Mouse (Mus musculus) heart, adult 18-20 months (tissue): ENCODE data around the gene Stk10. TPM values are rescaled to one million over a fixed set of nuclear protein-coding genes. Genes with fewer than 3 reads are reported as not detected.
"Not testable (repeated sequence)": the region's sequence is repeated elsewhere in the genome, so short reads cannot be mapped to it uniquely, and the experiment has no call there.

ENCODE experiments used
- DNase-seq, 2 experiments: peaks; one replicate each; pipeline ENCODE4 v3.0.0; 2021 to 2022; ENCODE audit warnings: mixed read lengths in 1 of 2
- total RNA-seq, 2 experiments: library from RNA; stranded (reverse); gene quantifications; 2 replicates each; pipeline ENCODE4 v1.2.3; 2021

The Stk10 gene
- total RNA-seq, 2 experiments from 2014 or later = 8.2 to 11.6 TPM

DNA sequence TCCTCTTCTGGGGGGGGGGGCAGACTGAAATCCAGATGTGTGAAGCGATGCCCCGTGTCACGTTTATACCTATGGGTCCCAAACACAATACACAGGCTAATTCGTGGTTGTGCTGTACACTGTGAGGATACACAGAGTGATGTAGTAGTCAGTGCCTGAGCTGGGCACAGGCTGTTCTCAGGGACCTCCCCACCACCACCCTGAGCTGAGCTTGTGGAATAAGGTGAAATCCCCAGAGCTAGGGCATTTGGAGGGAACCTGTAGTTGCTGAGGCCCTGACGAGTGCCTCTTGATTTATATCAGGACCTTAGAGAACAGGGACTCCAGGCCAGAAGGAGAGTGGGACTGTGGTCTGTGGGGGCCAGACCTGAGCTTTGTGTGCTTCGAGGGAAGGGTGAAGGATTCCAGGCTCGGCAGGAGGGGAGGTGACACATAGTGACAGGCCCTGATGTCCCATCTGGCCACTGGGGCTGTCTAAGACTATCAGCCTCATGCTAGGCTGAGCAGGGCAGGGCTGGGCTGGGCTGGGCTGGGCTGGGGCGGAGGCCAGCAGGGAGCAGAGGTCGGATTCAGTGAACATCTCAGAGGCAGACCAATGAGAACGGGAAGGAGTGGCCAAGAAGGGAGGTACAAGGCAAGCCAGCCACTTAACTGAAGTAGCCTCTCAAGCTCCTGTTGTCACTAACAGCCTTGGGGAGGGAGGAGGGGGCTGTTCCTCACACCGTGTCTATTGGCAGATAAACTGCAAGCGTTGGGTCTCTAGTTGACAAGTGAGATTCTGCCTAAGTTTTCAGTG is 68.6 kb downstream of the Stk10 start:
- peak in 1 of 2 experiments; percentile 52 for DNase-seq

DNA sequence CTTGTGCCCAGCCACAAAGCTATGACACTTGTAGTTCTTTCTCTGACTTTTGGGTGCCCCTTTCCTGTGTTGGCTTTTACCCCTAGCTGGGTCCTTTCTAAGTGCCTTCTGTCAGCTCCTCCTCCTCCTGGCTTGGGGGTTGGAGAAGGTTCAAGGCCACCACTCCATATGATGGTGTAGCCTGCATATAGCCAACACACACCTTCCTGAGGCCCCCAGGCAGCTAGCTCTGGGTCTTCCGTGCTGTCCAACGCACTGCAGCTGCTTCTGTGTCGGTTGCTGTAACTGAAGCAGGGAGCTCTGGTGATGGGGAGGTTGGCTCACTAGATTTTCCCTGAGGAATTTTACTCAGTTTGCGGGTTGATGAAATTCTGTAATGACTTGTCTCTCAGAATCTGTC is 71.6 kb downstream of the Stk10 start:
- no peak for DNase-seq

DNA sequence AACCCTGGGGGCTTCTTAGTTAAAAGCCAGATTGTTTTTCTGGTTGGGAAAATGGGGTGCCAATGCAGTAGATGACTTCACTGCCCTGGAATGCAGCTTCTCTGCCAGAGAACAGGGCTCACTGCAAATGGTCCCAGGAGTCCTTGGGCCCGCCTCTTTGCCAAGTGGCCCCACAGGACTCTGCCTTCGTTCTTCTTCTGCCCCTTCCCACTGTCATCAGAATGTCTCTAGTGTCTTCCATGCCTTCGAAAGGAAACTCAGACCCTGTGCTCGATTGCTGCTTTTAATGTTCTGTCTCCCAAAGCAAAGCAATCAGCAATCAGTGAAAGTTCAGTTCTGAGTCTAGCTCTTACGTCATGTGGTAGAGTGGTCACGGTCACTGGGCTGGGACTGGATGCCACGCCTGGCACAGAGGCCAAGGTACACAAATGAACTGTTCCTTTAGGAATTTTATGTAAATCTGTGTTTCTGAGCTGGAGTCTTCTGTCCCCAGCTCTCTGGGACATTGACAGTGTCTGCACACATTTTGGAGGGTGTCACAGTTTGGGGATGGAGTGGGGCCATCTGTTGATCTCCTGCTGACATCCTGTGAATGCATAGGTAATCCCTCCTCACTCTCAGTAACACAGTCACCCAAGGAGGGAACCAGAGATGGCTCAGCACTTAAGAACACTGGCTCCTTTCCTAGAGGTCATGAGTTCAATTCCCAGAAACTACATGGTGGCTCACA is 72.2 kb downstream of the Stk10 start:
- DNase-seq = peak; percentile 85 to 86

DNA sequence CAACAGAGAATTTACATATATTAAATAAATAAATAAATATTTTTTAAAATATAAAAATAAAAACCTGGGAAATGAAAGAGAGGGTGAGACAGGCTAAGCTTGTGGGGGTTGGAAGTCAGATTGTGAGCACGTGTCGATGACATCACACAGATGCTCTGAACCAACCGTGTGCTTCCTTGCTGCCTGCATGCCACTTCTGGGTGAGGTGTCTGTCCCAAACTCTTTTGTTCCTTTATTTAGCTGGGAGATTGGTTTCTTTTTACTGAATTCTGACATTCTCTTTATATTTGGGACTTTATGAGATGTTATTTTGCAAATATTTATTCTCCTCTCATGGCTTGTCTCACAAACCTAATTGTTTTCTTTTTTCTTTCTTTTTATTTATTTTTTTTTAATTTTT is 72.8 kb downstream of the Stk10 start:
- DNase-seq = no peak

DNA sequence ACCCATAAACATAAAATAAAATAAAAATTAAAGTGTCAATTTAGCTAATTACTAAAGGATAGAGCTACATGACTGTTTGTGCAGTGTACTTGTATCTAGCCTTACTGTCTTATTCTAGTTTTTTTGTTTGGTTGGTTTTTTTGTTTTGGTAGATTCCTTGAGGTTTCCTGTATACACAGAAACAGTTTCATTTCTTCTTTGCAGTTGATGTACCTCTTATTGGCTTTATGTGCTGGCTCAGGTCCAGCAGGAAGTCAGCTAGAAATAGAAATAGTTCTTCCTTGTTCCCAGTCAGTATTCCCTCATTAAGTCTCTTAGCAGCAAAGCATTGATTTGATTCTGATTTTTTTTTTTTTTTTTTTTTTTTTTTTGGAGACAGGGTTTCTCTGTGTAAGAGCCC is 74.2 kb downstream of the Stk10 start:
- DNase-seq = peak; percentile 53 to 81

DNA sequence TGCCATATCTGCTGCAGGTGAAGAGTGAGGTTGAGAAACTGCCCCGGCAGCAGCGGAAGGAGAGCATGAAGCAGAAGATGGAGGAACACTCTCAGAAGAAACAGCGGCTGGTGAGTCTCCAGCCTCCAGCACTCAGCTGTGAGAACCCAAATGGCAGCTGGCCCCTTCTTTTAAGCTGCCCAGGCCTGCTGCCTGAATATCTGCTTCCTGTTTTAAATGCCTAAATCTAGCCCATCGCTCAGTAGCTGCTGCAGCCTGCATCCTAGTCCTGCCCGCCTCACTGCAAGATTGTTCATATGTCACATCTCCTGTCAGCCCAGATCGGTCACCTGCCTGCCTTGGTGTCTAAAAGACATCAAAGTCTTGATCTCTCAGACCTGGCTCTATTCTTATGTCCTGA is 77.5 kb downstream of the Stk10 start:
- DNase-seq = no peak

DNA sequence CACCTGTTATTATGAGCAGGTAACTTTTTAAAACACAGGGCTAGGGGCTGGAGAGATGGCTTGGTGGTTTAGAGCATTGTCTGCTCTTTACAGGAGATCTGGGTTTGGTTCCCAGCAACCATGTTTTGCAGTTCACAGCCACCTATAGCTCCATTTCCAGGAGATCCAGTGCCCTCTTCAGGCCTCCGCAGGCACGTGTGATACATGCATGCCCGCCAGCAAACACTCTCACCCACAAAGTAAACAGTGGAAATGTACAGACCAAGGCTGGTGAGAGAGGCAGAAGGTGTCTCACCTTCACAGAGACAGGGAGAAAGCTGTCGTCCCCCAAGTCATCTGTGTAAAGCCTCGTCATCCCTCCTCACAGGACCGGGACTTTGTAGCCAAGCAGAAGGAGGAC is 79.2 kb downstream of the Stk10 start:
- DNase-seq = no peak

DNA sequence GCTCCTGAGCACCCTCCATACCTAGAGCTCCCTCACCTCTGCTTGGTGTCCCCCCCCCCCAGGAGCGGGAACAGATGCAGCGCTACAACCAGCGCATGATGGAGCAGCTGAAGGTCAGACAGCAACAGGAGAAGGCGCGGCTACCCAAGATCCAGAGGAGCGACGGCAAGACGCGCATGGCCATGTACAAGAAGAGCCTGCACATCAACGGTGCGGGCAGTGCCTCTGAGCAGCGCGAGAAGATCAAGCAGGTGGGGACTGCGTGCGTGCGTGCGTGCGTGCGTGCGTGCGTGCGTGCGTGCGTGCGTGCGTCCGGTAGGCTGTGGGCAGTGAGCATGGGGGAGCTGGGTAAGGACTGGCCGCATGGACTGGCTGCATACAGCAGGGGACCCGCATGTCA is 81.4 kb downstream of the Stk10 start:
- no peak for DNase-seq

DNA sequence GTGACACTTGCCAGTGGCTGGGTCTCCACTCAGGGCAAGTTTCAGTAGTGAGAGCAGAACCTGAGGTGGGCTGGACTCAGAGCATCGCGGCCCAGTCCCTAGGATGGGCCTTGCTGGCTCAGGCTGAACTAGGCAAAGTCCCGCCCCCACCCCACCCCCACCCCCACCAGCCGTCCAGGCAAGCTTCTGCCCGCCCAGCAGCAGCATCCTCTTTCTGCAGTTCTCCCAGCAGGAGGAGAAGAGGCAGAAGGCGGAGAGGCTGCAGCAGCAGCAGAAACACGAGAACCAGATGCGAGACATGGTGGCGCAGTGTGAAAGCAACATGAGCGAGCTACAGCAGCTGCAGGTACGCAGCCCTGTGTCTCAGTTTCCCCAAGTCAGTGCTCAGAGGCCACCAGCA is 82.5 kb downstream of the Stk10 start:
- DNase-seq = no peak

DNA sequence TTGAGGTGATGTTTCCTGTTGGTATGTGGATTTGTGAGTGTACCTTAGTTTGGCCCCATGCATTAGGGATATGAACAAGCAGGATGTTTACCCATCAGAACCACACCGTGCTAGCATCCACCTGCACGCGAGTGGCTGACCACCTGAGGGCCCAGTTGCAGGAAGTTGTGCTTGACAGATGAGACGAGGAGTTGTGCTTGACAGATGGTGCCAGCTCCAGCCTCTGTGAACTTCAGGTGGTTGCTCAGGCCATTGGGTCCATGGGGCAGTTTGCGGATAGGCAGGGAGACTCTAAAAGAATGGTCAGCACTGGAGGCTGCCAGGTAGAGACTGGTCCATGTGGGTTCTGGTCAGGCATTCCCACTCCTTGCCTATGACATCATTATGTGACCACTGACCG is 83.0 kb downstream of the Stk10 start:
- no peak for DNase-seq

DNA sequence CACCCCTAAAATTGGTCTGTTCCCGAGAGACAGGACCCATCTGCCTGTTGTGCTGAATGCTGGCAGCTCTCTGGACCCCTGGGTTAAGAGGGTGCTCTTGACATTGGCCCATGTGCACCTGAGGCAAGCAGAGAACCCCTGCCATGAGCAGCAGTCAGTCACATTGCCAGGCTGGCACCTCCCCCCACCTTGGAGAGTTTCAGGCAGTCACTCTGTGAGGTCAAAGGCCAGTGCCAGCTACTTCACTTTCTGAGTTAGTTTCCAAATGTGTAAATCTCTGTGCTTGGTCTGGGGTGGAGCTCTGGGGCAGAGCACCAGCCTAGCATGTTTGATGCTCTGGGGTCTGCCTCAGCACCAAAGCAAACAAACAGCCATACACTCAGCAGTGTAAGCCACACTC is 84.9 kb downstream of the Stk10 start:
- no peak for DNase-seq

DNA sequence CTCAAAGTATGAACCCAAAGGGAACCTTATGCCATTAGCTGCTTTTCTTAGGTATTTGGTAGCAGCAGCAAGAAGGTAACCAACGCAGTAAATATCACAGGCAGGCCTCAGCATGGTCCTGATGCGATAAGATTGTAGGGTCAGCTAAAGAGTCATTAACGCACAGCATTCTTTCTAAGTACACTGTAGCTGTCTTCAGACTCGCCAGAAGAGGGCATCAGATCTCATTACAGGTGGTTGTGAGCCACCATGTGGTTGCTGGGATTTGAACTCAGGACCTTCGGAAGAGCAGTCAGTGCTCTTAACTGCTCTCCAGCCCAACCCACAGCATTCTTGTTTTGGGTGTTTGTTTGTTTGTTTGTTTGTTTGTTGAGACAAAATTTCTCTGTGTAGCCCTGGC is 85.5 kb downstream of the Stk10 start:
- DNase-seq = not testable (repeated sequence)

DNA sequence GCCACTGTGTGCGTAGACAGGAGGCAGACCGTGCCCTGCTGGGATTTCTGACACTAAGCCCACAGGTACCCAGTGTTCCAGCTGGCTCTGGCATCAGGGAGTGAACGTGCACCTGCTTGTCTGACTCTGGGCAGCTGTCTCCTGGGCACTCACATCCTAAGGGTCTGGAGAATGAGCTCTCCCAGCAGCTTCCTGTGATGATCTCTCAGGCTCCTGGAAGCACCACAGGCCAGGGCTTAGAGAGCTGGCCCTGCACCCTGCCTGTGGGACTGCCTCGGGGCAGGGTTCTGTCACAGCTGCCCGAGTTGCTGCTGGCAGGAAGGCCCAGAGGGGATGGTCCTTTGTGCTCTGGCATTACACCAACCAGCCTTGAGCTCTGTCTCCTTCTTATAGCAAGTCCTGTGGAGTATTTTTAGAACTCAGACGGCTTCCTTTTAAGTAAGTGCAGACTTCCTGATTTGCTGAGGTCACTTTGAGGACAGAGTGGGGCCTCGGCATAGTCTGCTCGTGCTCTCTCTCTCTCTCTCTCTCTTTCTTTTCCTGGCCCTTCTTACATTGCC is 86.2 kb downstream of the Stk10 start:
- peak; percentile 77 to 89 for DNase-seq

DNA sequence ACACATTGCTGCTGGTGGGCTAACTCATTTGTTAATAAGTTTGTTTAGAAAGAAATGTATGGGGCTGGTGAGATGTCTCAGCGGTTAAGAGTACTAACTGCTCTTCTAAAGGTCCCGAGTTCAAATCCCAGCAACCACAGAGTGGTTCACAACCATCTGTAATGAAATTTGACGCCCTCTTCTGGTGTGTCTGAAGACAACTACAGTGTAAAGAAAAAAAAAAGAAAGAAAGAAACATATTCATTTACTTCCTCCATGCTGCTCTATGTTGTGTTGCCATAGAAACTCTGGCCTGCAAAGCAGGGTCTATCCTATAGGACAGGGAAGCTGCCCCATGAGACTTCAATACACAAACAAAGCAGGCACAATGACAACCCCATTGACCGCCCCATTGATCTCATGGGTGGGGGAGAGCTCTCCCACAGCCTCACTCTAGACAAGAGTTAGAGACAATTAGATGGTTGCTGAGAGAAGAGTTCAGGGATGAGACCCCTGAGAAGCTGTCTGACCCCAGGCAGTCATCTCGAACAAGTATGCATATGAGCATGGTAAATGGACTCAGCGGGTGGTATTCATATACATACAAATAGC is 86.9 kb downstream of the Stk10 start:
- DNase-seq = no peak

DNA sequence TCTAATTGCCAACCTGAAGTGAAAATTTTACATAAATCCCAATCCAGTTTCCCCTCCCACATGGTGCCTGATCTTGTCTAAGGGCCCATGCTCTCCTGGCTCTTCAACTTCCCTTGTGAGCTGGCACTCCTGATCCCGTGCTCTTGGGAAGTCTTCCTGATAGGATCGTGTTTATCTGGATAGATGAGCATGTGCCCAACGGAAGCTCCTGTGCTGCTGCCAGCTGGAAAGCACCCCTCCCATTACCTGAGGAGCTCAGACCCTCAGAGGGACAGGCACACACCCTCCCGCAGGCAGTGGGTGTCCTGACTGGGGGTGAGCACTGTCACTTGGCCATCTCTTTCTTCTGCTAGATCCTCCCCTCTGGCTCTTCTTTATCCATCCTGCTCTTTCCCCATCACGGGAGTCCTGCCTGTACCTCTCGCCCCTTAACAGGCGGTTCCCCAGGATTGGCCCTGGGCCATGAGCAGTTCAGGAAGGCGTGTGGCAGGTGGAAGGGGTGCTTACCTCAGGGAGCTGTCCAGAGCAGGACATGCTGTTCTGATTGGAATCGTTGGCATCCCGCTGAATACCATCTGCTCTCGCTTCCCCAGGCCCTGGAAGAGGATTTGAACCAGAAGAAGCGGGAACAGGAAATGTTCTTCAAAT is 88.8 kb downstream of the Stk10 start:
- no peak for DNase-seq

DNA sequence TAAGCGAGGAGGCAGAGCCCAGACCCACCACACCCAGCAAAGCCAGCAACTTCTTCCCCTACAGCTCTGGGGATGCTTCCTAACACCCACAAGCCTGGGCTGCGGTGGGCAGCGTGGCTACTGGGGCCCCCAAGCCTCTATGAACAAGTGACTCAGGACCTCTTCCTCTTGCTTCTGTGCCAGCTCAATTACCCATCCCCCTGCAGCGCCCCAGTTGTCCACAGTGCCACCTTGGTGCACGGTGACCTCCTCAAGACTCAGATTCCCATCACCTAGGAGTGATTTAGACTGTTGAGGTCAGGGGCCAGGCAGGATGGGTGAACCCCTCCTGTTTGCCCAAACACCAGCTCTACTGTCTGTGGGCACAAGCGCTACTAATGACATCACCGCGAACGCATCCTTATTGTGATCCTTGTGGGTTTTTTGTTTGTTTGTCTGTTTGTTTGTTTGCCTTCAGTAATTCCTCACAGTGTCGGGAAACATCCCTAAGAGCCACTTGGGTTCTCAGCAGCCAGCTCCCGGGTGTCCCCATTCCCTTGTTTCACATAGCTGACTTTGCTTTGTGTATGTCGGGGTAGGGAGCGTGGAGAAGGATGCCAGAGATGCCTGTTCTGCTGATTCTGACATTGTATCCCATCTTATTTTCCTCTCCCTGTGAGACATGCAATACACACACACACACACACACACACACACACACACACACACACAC is 89.5 kb downstream of the Stk10 start:
- no peak for DNase-seq

DNA sequence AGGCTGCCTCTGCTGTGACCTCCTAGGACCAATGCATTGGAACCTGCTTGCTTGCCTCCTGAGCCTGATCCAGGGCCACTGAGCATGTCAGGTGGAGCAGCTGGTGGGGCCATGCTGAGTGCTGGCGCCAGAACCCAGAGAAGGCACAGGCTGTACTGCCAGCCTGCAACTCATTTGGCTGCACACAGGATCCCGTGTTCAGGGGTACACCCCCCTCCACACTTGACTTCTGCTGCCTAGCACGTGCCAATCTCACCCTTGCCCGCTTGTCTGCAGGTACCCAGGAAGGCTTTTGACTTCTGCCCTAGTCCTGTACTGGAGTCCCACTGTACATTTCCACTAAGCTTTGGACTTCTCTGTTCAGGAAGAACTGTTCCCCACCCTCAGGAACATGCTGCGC is 90.1 kb downstream of the Stk10 start:
- DNase-seq = peak; percentile 66 to 80

DNA sequence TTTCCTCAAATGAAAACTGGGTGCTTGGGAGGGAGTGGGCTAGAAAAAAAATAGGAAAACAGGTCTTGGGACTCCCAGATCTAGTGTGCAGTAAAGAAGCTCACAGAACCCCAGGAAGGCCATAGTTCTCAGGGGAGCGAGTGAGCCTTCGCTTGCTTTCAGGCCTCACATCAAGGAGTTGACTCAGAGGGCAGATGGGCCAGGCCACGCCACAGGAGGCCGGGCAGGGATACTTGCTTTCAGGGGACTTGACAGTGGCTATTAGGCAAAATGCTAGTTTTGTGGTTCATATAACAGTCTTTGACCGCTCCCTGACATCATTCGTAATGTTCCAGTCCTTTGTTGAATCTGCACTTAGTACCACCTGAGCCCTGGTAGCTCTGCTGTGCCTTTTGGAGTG is 90.8 kb downstream of the Stk10 start:
- DNase-seq = no peak

DNA sequence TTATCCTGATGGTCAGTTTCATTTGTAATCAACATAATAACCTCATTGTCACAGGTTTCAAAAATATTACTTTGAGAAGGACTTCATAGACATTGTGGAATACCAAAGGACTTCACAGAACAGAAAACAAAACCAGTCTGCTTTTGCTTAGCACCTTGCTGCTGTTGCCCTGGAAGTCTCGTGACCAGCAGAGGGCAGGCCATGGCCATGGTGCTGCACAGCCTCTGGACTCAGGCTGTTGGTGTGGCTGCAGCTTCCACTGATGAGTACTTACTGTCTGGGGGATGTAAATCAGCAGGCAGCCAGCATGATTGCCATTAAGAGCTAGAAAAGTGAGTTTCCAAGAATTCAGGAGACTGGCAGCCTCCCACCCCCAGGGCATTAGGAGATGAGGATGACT is 92.6 kb downstream of the Stk10 start:
- DNase-seq = peak; percentile 66 to 82

DNA sequence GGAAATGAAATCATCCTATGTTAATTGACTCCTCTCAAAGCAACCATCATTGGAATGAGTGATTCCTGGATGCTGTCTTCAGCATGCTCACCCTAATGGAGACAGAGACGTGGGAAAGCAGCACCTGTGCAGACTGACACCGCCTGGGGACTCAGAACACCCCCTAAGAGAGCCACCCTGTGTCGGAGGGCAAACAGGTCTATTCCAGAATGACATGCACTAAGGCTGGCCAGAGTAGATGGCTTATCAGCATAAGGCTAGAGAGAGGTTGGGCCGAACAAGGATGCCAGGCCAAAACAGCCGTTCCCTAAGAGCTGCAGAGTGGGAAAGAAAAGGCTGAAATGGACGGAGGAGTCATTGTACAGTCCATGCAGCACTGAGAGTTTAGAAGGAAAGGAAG is 93.0 kb downstream of the Stk10 start:
- DNase-seq = no peak

DNA sequence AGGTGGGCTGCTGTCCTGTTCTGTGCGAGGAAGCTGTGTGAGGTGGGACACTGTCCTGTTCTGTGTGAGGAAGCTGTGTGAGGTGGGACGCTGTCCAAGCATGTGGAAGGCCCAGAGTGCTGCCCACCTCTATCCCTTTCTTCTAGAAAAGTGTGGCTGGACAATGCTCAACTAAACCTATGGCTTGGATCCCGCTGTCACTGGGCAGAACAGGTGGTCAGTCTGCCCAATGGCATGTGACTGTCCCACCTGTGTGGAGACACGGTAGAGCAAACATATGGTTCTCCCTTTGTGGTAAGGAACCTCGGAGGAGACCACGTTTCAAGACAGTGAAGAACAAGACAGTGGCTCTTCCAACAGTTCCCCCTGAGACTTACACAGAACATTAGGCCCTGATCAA is 94.8 kb downstream of the Stk10 start:
- no peak for DNase-seq

DNA sequence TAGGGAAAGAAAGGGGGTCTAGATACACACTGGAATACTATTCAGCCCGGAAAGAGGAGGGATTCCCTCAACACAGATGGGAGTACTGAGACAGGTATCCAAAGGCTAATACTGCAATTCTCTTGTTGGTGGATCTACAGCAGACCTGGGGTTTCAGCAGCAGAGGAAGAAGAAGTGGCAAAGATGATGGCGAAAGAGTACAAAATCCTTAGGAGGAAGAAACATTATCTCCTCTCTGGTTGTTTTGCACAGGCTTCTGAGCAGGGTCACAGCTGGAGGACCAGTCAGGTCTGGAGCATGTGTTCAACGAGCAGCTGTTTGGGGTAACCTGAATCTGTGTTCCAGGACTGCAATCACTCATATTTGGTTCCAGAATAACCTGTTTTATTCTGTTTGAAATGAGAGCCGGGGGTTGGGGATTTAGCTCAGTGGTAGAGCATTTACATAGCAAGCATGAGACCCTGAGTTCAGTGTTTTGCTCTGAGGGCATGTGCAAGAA is 96.7 kb downstream of the Stk10 start:
- DNase-seq = no peak
